Mouse (Mus musculus): ENCODE results near the gene Csrnp1.

DNA sequence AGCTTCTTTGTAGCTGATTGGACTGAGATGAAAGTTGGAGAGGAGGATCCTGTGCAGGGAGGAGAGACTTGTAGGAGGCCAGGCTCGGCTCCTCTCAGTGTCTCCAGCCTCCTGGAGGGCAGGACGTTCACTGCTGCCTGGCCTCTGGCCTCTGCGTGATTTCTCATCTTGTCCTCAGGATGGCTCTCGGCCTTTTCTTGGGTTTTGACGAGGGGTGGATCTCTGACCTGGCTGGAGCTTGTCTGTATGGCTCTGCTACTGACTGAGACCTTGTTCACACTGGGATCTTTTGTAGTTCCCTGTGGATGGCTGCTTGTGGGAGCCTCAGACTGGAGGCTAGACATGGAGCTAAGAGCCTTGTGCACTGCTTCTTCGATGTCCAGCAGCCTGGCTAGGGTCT, 30.4 kb upstream of the Csrnp1 start:
- no peak for TF ChIP-seq POLR2A (IDR thresholded peaks at IDR 0.05; ENCODE audit: borderline replicate concordance, control insufficient read depth, low read depth, low read length)
- no peak for TF ChIP-seq CTCF (IDR thresholded peaks at IDR 0.05; ENCODE audit: control insufficient read depth, insufficient read depth, low read length)

Data from bone marrow, adult 2 months (tissue).